Mouse (Mus musculus): ENCODE measurements at regions not wholly inside any gene's neighbourhood (a gene's known extent, or its start where the extent isn't known, plus 50 kb on each side); places are given as distances from the start of the nearest gene placed in this dataset.

DNA sequence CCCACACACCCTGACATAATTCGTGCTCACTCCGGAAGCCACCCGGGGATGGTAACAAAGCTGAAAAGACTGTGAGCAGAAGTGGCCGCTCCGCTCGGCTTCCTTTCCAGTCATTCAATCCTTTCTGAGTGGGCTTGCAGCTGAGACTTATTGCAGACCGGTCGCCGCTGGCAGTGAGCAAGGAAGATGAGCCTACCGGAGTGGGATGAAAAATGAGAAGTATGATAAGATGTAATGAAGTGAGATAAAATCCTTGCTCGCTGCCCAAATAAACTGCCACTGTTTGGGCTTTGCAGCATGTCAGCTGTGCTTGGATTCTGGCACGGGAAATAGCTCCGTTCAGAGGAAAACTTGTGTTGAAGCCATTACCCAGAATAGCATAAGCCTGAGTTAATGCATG, 82.7 kb upstream of the Lingo2 start:
- peak; percentile 99 for ATAC-seq (ENCODE audit: low TSS enrichment)
